Mouse (Mus musculus) olfactory bulb, adult 2 months (tissue): ENCODE data around the gene Zc3h12b. TPM values are rescaled to one million over a fixed set of nuclear protein-coding genes. Genes with fewer than 3 reads are reported as not detected.
"Not testable (repeated sequence)": the region's sequence is repeated elsewhere in the genome, so short reads cannot be mapped to it uniquely, and the experiment has no call there.

Experiments used
- H3K27ac ChIP-seq: fragments of 200-500 bp; 2 replicates; pipeline ENCODE4 v1.5.1; 2012; ENCODE audit warnings: low read depth, low read length; ENCODE audit not compliant: insufficient read depth
- H3K4me1 ChIP-seq: fragments of 200-500 bp; 2 replicates; pipeline ENCODE4 v1.6.1; 2012; ENCODE audit warnings: low read length; ENCODE audit not compliant: control insufficient read depth, insufficient read depth
- H3K4me3 ChIP-seq: fragments of 200-500 bp; 2 replicates; pipeline ENCODE4 v1.5.1; 2012; ENCODE audit warnings: mild to moderate bottlenecking, low read depth, low read length, moderate library complexity; ENCODE audit not compliant: insufficient read depth
- CTCF ChIP-seq: fragments of 200-500 bp; IDR thresholded peaks from 2 replicates; pipeline ENCODE4 v1.5.1; 2012; ENCODE audit warnings: low read depth, mild to moderate bottlenecking, low read length, moderate library complexity; ENCODE audit not compliant: insufficient read depth
- POLR2A ChIP-seq: fragments of 200-500 bp; IDR thresholded peaks from 2 replicates; pipeline ENCODE4 v1.6.1; 2012; ENCODE audit warnings: mild to moderate bottlenecking, low read depth, low read length, moderate library complexity; ENCODE audit not compliant: insufficient read depth
- WGBS: fragments of 180-500 bp; shearing (Covaris S2); methylation state at CpG from one replicate; pipeline ENCODE4 v1.1.7; 2018; 5-methylcytosine and 5-hydroxymethylcytosine counted together
- polyA plus RNA-seq: library from polyadenylated mRNA; stranded (reverse); fragments of >200 nt; gene quantifications from 2 replicates; pipeline ENCODE4 v1.2.4, GENCODE M21; 2012; ENCODE audit warnings: low replicate concordance; ENCODE audit not compliant: missing spikeins, insufficient read depth, insufficient read length

The Zc3h12b gene
- polyA plus RNA-seq, 1 experiment, result not detected

DNA sequence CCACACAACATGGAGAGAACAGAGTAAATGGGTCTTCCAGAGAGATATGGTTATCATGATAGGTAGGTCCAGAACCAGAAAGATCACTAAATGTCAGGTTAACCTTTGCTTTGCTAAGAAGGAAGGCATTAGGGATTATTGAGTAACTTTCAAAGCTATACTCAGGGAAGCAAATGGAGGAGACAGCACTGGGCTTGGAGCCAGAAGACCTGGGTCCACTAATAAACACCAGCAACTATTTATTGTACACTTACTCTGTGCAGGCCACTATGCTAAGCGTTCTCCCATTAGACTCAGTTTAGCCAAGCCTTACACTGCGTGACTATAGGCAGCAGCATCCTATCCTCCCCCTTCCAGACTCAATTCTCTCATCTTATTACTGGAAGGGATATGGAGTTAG is 234.0 kb downstream of the Zc3h12b start:
- H3K27ac ChIP-seq, result no peak overlapping the region
- TF ChIP-seq CTCF, result no peak
- TF ChIP-seq POLR2A, result no peak
- WGBS, result 44% methylated on average over 2 of the region's 2 CpGs

DNA sequence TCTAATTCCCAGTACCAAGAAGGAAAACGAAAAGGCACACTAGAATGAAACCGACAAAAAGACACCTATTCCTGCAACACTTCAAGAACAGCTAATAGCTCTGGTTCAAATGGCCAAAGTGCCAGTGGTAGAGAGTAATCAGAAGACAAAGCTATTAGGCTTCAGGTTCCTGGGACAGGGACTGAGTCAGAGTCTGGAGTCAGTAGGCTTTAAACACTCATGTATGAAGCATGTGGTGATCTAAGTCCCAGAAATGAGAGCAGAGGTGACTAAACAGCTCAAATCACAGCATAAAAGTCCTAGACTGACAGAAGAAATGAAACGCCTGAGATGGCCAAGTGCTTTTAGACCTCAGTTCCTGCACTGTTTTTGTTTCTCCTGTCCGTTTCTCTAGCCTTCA is 236.7 kb downstream of the Zc3h12b start:
- Histone ChIP-seq H3K27ac (no peak overlapping the region), H3K4me1 (no peaks in the 10 kb centered on the region), H3K4me3 (no peak overlapping the region)
- 88% methylated on average over 4 of the region's 4 CpGs for WGBS
- TF ChIP-seq CTCF (no peak), POLR2A (no peak)

More for the DNA sequence above, 234.0 kb downstream of the Zc3h12b start:
- Histone ChIP-seq H3K4me1 (no peaks in the 10 kb centered on the region), H3K4me3 (no peak overlapping the region)

DNA sequence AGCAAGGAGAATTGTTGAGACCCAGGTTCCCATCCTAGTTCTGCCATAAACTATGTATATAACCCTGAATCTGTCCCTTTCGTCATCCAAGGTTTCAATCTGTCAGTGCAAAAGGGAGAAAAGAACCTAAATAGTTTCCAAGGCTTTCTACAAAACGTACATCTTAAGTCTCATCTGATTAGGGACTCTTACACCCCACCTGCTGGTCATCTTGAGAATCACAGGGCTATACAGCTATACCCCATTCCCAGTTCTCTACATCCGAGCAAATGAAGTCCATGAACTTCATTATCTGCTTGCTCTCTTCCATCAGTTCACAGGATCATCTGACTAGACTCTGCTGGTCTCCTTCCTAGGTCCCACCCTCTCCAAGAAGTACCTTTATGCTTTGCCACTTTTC is 239.3 kb downstream of the Zc3h12b start:
- Histone ChIP-seq H3K27ac (no peak overlapping the region), H3K4me1 (no peaks in the 10 kb centered on the region), H3K4me3 (no peak overlapping the region)
- no peak for TF ChIP-seq POLR2A
- no peak for TF ChIP-seq CTCF
- WGBS, result 27% methylated on average over 3 of the region's 3 CpGs

DNA sequence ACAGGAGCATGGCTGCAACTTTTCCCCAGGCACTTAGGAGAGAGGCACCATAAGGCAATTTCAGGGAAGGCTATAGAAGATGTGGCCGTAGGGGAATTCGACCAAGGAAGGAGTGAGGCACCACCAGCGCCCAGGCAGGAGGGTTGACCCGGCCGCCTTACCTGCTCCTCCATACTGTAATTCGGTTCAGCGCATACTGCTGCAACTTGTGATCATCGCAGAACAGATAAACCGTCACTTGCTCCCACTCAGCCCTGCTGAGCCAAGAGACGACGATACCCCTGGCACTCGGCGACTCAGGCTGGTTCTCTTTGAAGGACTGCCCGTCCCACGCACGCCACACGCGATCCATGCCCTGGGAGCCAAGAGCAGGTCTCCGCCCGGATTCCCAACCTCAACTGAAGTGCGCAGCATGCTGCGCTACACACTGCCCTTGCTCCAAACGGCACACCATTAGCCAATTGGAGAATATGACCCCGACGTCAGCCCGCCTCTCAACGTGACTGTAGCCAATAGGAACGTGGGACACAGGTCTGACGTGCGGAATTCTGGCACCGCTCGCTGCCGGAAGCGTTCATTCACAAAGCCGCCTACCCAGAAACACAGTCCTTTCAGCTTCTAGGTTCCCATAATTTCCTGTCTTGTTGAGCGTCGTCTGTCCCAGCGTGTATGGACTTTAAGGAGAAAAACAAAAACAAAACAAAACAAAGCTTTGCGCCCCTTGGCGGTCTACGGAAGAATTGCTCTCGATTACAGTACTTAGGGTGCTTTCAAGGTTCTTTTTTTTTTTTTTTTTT is 245.2 kb downstream of the Zc3h12b start, which contains the start of gene Las1l:
Gene Las1l, minus strand, starts transcription at position 466 of the 797 bp plus-strand sequence.
- H3K4me3 ChIP-seq, result peak within 1 kb of the TSS; percentile 53
- 17% methylated on average over 42 of the region's 42 CpGs for WGBS
- no peak within 1 kb of the TSS for H3K27ac ChIP-seq
- H3K4me1 ChIP-seq, result no peaks in the 10 kb centered on the region
- TF ChIP-seq POLR2A (peak; percentile 67; the same call in 1 of the 2 replicates), CTCF (no peak)

DNA sequence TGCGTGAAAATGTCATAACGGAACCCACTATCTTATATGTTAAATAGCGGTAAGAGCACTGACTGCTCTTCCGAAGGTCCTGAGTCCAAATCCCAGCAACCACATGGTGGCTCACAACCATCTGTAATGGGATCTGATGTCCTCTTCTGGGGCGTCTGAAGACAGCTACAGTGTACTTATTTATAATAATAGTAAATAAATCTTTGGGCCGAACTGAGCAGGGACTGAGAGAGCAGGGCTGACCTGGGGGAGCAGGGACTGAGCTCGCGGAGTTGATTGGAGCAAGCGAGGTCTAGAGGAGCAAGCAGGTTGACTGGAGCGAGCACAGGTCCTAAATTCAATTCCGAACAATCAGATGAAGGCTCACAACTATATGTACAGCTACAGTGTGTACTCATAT is 246.0 kb downstream of the Zc3h12b start:
- WGBS, result 34% methylated on average over 11 of the region's 11 CpGs
- not testable (repeated sequence) for H3K4me1 ChIP-seq, H3K27ac ChIP-seq, H3K4me3 ChIP-seq

DNA sequence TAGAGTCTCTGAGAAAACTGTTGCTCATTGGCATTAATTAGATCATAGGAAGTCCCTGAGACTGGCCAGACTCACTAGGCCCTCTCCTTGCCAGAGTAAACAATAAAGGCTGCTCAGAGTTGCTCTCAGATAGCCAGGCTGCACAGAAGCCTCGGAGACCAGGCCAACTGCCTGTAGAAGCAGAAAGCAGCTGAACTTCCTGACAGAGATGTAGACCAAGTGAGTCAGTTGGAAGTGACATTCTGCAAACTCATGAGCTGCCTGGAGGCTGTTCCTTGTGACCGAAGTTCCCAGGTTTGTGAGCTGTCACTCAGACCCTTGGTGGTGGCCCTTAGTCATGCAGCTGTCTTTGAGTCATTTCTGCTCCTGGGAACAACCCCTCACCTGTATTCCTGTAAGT is 251.9 kb downstream of the Zc3h12b start:
- Histone ChIP-seq H3K4me1 (0 out of 2 replicates have a peak, but pooled peaks cover 6% of the 10 kb centered on the region), H3K4me3 (no peak overlapping the region), H3K27ac (no peak overlapping the region)
- no peak for TF ChIP-seq CTCF
- WGBS, result 70% methylated on average over 2 of the region's 2 CpGs

DNA sequence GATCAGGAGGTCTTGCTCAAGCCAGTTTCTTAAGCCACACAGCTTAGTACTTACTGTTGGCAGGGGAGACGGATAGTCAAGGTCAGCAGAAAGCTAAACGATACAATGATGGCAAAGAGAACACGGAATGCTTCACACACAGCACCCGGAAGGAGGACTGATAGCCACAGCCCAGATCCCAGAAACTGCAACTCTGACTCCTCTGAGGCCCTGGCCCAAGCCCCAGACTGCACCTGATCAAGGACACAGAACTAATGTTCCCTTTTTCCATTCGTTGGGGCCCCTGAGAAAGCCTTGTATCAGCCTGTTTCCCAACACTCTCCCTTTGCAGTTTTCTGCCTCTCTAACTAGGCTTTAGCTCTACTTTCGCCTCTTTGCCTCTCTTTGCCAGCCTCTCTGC is 253.6 kb downstream of the Zc3h12b start:
- TF ChIP-seq POLR2A (no peak), CTCF (no peak)
- 77% methylated on average over 6 of the region's 6 CpGs for WGBS

DNA sequence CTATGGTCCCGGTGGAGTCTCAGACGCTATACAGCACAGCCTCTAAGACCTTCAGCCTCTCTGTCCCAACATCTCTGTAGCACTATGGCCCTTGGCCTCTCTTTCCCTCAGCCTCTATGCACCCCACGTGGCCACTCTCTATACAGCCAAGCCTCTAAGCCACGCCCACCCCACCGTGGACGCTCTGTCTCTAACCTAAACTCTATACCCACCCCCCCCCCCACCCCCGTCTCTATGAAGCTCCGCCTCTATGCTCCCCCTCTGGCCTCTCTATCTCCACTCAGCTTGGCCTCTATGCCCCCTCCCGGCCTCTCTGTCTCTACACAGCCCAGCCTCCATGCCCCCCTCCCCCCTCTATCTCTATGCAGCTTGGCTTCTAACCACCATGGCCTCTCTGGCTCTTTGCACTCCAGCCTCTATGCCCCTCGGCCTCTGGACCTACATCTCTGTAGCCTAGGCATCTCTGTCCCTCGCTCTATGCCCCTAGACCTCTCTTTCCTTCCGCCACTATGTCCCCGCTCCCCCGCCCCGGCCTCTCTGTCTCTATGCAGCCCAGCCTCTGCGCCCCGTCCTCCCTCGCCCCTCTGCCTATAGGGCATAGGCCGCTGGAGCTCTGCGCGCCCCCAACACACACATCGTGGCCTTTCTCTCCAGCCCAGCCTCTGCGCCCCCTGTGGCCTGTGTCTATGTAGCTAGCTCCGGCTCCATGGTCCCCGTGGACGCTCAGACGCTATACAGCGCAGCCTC is 256.5 kb downstream of the Zc3h12b start:
- WGBS, result 26% methylated on average over 28 of the region's 28 CpGs
- Histone ChIP-seq H3K4me3 (peak overlapping the region; percentile 57), H3K4me1 (0 out of 2 replicates have a peak, but pooled peaks cover 6% of the 10 kb centered on the region), H3K27ac (peak overlapping the region; percentile 85)
- TF ChIP-seq POLR2A, result no peak
- TF ChIP-seq CTCF, result no peak; the same call in 1 of the 2 replicates

More for the DNA sequence above, 253.6 kb downstream of the Zc3h12b start:
- Histone ChIP-seq H3K4me3 (no peak overlapping the region), H3K4me1 (0 out of 2 replicates have a peak, but pooled peaks cover 6% of the 10 kb centered on the region), H3K27ac (no peak overlapping the region)

DNA sequence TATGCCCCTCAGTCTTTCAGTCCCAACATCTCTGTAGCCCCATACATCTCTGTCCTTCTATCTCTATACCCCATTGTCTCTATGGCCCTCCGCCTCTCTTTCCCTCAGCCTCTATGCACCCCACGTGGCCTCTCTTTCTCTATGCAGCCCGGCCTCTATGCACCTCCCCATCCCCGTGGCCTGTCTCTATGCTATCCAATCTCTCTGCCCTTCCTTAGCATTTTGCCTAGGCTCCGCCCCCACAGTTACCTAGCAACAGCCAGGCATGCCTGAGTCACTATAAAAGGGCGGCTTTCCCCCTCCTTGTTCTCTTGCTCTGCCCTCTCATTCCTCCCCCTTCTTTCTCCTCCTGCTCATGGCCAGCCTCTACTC is 257.1 kb downstream of the Zc3h12b start:
- Histone ChIP-seq H3K27ac (peak overlapping the region; percentile 85), H3K4me1 (0 out of 2 replicates have a peak, but pooled peaks cover 6% of the 10 kb centered on the region), H3K4me3 (peak overlapping the region; percentile 57)
- WGBS, result 18% methylated on average over 6 of the region's 6 CpGs
- 0 out of 2 replicates have a peak, but pooled peaks have one; percentile 25 for TF ChIP-seq CTCF
- no peak for TF ChIP-seq POLR2A
